Mouse (Mus musculus): ENCODE data around the gene Cyp1a1. TPM values are rescaled to one million over a fixed set of nuclear protein-coding genes. Genes with fewer than 3 reads are reported as not detected.
A peak's percentile ranks its signal among the peaks of the same experiment; 100 is the strongest.

The Cyp1a1 gene
- total RNA-seq (2022), result under 1 TPM in 2 of 4 experiments, not detected in 2; 0.14 to 0.69 TPM

DNA sequence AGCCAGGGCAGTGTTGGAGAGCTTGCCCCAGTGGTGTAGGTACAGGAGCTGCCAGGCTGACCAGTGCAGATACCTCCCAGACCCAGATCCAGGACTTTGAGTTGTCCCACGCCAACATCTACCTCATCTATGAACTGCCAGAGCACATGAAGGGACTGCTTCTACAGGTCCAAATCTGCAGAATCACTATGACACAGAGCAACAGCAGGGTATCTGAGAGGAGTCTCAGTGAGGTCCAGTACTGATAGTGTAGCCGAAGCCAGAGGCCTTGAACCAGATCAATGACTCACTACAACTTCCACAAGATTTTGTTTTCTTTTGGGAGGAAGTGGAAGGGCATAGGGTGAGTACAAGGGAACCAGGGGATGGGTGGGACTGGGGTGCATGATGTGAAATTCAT, at the start of gene Cyp1a1:
Cyp1a1 (plus strand) TSS at position 178 of the 400 bp plus-strand sequence.
- DNase-seq (ENCODE audit: low spot score), result no peak

DNA sequence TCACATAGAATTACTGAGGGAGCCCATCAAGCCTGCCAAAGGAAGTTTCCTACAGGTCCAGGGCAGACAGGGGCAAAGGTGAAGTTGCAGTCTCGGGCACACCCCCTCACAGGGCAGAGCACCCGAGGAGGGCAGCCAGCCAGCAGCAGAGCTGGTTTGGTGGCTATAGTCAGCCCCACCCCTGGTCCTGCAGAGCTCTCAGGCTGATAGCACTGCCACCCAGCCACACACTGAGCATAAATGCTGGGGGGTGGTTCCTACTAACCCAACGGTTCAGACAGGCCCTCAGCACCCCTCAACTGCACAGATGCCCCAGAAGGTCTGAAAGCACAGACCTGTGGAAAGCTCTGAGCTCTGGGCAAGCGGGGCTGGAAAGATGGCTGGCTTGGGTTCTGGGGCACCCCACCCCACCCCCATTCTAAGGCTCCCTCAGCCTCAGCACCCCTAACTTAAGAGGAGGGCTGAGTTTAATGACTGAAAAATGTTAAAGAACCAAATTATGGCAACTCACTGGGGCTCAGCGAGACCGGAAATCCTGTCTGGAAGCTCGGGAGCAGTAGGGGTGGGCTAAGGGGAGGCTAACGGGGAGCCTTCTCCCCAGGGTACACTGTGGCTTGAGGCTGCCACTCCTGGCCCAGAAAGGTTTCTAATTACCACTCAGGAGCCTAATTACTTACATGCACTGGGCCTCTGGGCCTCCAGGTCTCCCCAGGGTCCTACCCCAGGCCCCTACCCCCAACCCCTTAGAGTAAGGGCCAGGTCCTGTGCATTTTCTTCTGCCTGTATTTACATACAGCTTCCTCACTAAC, 48.9 kb upstream of the Cyp1a1 start:
- DNase-seq (ENCODE audit: low spot score), result no peak

DNA sequence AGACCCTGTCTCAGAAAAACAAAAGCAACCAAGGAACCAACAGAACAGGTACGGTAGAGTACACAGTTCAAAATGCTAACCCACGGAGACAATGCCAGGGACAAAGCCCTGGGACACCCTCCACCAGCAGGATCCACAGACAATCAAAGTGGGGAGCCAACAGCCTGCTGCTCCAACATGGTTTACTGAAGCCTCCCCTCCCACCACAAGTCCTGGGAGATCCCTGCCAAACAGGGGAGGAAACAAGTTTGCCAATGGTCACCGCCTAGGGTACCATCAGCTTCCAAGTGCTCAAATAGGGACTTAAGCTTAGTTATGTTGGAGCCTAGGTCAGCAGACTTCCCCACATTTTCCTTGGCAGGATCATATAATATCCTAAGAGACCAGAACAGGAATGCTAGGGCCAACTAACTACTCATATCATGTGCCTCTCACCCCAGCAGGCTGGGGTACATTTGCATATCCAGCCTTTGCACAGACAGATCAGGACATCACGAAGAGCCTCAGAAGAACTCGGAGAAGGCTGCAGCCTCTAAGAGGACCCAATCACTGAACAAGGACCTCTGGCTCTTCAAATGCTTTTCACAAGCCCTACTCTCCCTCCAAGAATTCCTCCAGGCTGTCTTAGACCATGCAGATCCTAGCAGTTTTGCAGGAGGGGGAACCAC, 47.9 kb upstream of the Cyp1a1 start:
- no peak for DNase-seq (ENCODE audit: low spot score)

DNA sequence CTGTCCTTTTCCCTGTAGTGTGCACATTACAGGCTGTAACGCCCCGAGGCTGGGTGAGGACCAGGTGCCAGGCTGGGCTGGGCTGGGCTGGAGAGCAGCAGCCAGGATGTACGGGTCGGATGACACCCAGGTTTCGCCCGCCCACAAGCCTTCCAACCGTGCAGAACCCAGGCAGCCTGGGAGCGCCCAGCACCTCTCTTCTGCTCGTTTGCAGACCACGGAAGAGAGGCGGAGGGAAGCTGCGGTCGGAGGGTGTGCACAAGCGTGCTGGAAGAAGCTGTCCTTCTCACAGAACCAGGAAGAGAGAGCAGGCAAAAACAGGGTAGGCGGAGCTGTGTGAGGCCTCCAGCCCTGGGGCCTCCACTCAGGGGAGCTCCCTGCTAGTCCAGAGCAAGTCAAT, 47.3 kb upstream of the Cyp1a1 start:
- peak; percentile 68 for DNase-seq (ENCODE audit: low spot score)

DNA sequence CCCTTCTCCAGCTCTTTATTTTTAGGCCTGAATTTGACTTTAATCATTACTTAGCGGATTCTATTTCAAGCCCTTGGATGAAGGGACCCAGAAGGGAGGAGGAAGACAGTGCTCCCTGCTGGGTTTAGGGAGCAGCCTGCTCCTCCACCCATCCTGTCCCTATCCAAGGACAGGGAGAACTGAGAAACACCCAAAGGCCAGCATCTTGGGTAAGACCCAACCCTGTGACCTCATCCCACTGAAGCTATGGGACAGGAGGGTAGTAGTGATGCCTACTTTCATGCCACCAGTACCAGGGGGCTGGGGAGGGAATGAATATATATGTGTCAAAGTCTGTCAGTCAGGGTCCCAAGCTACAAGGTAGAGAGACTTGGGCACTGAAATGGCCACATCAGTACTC, 46.7 kb upstream of the Cyp1a1 start:
- no peak for DNase-seq (ENCODE audit: low spot score)

DNA sequence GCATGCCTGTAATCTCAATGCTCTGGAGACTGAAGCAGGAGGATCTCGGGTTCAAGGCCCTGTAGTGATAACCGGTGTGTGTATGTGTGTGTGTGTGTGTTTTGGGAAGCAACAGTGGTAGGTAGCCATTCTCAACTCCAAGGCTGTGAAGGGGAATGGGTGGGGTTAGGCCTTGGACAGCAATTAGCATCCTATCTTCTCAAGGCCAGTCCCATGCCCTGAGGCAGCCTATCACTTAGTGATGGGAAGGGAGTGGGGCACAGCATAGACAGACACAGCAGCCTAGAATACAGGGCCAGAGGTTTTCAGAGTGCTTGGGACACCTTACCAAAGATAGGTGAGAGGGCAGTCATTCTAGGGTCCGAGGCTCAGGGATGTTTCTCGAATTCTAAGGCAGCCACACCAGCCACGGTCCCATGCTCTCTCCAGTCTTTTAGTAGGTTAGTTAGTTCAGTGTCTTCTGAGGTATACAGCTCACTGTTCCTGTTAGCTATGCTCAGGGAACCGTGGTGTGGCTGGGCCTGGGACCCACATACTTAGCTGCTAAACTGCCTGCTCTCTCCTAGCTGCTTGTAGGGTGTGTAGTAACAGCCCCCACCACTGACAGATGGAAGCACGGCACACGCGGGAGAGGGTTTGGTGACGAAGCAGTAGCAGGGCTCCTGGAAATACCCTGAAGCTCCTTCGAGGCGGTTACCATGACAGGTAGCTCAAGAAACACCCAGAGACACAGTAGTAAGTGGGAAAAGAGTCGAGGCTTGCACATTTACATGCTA, 45.8 kb upstream of the Cyp1a1 start:
- DNase-seq (ENCODE audit: low spot score), result no peak

DNA sequence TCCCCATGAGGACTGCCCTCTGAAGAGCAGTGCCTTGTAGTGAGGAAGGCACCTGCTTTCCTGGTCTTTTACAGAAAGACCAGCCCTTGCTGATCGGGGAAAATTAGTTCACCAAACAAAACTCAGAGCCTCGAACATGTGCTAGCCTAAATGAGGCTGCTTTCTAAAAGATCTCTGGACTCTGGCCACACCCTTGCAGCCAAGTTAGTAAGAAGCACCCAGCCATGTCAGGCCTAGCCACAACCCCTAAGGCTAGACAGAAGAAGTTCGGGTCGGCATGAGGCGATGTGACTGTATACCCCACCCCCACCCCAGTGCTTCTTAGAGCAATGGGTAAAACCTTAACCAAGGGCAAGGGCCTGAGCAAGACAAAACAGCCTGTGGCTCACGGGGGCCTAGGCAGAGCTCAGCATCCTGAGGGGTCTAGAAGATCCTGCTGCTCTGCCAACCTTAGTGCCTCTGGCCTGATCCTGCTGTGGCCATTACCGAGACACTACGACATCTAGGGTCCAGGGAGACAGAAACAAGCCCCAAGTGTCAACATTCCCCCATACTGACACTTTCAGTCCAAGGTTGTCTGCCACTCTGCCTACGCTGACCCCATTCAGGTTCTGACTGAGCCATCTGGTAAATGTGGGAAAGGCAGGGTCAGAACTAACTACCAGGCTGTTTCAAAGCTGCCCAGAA, 44.4 kb upstream of the Cyp1a1 start:
- no peak for DNase-seq (ENCODE audit: low spot score)

DNA sequence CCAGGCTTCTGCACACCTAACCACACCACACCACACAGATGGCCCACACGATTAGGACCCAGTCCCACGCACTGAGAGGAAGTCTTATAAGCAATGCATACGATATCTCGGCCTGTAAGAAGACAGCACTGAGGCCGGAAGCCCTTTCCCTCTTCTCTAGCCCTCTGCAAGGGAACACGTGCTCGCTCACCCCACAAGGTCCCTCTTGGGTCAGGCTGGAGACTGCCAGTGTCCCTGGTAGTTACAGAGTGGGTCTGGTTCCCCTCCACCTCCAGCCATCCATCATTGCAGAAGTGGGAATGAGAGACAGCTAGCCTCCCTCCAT, 43.9 kb upstream of the Cyp1a1 start:
- no peak for DNase-seq (ENCODE audit: low spot score)

DNA sequence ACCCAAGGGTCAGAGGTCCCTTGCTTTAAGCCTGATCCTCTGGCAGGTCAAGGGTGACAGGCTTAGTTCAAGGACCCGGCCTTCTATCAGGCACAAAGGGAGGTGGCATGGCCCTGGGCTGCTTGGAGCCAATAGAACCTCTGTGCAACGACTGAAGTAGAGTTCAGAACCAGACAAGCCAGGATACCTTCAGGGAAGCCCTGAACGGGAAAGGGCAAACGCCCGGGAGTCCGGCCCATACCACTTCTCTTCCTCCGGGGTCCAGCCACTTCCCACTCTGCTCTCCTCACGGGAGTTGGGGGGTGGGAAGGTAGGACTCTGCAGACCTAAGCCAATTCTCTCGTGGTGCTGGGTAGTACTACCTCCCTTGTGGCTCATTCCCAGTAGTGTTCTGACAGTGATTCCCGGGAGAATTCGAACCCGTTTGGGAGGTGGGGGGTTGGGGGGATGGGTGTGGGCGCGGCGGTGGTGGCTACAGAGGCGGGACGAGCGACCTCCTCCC, 43.2 kb upstream of the Cyp1a1 start:
- DNase-seq (ENCODE audit: low spot score), result no peak

DNA sequence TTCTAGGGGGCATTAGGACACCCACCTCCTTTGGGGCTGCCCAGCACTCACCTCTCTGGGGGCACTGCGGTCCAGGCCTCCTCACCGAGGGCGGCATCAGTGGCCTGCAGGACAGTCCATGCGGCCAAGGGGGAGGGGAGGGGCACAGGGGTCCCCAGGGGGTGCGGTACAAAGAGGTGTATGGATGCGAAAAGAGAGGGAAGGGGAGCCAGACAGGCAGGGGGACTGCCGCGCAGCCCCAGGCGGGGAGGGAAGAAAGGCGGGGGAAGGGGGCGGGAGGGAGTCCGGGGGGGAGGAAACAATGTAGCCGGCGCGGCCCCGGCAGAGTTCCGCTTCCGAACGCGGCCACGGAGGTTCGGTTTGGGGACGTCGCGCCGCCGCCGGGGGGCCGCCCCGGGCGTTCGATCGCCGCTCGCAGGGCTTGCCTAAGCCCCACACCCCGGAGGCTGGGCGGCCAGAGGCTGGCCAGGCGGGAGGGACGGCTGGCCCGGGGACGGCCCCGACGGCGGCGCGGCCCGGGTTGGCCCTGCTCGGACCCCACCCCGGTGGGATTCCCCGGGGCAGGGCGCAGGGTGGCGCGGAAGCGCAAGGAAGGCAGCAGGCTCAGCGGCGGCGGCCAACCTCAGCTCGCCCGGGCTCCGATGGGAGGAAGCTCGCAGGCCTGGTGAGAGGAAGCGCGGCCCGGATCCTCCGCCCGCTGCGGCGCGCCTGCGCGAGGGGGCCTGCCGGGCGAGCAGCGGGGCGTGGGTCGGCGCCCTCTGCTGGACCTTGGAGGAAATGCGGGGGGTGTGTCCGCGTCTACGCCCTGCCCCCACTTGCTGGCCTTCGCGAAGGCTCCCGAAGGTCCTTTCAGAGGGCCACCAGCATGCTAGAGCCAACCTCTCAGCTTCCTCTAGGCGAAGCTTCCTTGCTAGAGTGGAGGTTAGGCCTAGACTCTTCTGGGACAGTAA, 42.5 kb upstream of the Cyp1a1 start:
- DNase-seq (ENCODE audit: low spot score), result peak; percentile 93

DNA sequence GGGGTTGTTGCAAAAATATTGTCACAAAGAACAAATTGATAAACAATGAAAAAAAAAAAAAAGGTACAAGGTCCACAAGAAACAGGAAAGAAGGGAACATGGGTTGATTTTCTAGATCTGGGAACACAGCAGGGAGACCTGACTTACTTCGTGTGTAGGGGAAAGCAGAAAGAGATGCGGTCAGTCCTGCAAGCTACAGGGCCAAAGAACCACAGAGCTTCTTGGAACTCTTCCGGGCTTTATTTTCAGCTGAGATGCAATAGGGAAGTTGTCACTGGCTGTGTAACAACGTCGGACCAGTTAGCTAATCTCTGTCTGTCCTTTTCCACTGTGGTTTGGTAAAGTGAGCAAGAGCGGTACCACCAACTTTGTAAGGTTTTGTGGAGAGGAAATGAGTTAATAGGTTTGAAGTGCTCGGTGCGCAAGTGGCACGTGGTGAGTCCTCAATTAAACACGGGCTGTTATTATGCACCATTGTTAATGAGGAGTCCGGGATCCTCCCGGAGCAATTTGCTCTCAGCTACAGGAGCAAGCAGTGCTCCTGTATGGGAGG, 41.1 kb upstream of the Cyp1a1 start:
- DNase-seq (ENCODE audit: low spot score), result no peak

DNA sequence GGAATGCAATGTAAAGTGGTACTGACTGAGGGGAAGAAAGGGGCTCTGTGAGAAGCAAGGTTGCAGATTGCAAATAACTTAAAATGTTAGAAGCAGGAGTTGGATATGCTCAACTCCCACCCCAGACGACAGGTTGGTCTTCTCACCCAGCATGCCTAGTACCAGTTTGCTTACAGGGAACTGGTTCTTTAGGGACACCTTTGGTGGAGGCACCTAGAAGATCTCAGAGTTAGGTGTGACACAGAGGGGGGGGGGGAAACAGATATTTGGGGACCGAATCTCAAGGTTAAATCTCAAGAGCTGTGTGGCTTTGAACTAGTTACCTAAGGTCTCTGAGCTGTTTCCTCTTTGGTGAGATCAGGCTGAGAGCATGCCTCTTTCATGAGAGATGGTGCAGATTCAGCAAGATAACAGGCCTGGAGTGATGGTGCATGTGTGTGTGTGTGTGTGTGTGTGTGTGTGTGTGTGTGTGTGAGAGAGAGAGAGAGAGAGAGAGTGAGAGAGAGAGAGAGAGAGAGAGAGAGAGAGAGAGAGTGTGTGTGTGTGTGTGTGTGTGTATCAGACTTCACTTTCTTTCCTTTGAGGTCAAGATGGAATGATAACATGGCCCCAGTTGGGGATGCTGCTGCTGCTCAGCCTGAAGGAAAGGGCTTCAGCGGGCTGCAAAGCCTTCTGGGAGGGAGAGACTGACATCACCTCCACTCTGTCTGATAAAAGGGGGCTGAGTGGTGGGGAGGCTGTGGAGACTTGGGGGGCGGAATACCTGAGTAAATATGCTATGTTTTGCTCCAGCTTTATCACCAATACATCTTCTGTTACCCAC, 40.2 kb upstream of the Cyp1a1 start:
- DNase-seq (ENCODE audit: low spot score), result no peak

DNA sequence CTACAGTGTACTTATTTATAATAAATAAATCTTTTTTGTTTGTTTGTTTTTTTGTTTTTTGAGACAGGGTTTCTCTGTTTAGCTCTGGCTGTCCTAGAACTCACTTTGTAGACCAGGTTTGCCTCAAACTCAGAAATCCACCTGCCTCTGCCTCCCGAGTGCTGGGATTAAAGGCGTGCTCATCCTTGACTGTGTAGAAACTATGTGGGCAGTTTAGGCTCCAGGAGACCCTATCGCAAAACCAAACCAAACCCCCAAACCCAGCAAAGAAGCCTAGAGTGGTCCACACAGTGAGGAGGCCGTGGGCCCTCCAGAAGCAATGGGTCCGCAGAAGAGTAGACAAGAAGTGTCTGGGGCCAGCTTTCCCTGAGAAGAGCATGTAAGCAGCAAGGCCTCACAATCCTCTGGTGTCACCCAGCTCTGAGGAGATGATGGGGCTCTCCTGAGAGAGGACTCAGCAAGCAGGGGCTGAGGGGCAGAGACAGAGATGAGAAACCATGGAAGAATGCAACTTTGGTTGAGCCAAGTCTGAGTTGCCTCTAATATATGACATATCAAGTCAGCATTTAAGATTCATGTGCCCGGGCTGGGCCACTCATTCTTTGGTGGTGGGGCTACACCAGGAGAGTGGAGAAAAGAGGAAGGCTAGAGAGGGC, 37.5 kb upstream of the Cyp1a1 start:
- DNase-seq (ENCODE audit: low spot score), result no peak

DNA sequence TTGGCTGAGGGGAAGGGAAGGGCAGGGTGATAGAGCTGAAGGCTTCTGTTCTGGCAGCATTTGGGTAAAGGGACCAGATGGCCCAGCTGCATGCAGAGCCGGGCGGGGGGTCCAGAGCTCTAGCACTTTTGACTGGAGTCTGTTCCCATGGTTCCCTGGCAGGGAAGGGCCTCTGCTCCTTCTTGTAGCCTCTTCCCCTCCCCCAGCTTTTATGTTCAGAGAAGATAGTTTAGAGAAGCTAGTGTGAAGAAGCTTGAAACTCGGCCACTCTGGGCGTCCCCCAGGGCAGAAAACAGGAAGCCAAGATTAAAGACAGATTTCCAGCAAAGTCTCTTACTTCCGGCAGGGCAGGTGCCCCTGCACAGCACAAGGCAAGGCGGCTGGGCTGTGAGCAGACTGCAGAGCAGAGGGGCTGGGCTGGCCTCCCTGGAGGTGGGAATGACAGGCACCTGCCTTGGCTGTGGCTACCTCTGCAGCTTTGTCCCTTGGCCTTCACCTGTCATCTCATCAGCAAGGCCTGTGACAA, 36.9 kb upstream of the Cyp1a1 start:
- DNase-seq (ENCODE audit: low spot score), result no peak

DNA sequence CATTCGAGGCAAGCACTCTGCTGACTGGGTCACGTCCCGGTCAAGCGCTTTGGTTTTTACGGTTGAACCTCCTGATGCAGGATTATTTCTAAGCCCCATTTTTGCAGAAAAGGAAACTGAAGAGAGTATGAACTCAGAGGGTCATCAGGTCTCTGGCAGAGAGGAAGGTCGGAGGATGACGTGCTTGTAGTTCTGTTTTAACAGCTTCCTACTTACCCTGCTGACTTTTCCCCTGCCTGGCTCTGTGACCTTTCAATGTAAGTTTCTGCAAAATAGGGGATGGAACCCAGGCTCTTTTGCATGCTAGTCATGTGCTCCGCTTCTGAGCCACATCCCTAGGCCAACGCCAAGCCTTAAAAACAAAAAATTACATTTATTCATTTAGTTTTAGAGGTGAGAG, 35.4 kb upstream of the Cyp1a1 start:
- DNase-seq (ENCODE audit: low spot score), result no peak

DNA sequence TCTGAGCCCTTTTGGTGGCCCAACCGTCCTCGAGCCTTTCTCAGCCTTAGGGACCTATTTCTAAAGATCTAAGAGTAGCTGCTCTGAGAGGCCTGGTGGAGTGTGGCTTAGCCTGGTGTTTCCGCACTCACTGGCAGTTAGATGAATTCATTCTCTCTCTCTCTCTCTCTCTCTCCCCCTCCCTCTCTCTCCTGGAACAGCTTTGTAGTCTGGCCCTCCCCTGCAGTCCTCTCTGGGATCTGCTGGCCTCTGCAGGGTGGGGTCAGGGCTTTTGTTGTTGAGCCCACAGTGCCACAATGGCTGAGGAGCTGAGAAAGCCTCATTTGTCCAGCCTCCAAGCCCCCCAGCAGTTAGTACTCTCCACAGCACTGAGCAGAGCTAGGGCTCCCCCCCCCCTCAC, 34.9 kb upstream of the Cyp1a1 start:
- DNase-seq (ENCODE audit: low spot score), result no peak

DNA sequence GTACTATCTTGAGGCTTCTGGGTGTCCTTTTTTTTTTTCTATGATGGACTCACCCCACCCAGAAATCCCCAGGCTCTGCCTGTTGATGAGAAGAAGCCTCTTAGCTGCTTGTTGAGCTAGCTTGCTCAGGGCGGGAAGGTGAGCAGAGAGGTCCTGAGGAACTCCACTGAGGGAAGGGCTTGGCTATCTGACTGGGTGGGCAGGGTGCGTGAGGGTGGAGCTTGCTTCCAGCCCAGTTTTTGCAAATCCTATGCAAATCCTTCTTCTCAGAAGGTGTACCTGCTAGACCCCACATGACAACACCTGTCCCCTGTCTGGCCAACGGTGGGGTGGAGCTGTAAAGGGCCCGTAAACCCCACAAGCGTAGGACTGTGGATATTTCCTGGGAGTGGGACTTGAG, 34.4 kb upstream of the Cyp1a1 start, which contains the start of gene Csk:
Csk (minus strand) TSS at position 349 of the 400 bp plus-strand sequence.
- DNase-seq (ENCODE audit: low spot score), result no peak

DNA sequence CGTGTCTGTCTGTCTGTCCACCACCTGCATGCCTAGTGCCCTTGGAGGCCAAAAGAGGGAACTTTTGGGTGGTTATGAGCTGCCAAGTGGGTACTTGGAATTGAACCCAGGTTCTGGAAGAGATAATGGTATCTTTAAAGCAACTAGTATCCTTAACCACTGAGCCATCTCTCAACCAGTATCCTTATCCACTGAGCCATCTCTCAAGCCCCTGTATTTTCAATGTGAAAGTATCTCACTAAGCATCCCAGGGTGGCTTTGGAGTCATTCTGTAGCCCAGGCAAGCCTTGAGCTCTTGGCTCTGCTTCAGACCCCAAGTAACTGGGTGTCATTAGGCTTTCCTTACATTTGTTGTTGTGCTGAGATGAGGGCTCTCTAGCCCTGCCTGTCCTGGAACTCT, 32.8 kb upstream of the Cyp1a1 start:
- no peak for DNase-seq (ENCODE audit: low spot score)

DNA sequence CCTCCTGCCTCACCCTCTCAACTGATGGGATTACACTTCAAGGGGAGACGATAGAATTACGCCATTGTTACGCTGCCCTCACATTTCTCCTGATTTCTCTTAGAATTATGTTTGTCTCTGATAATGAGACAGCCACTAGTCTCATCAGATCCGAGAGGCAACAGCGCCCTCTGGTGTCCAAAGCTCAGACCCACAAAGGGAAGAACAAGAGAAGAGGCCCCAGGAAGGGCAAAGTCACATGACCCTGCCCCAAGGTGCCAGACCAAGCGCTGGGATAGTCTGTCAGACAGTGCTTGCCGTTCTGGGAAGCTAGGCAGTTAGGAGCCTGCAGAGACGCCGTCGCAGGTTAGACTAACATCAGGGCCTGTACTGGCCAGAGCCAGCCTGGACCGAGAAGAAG, 32.0 kb upstream of the Cyp1a1 start:
- peak; percentile 94 for DNase-seq (ENCODE audit: low spot score)

Measured in heart, adult 8-10 months (tissue).